Mouse (Mus musculus) skeletal muscle tissue, adult 2 months (tissue): Measurements from ENCODE around the gene Zfp414.

Experiments used
- DNase-seq: peaks from one replicate; pipeline ENCODE4 v3.0.0-alpha.2; 2012; ENCODE audit warnings: low read depth, low spot score

Gene Zfp414

GRCm38 (mm10) chr17:33649781-33650475, 21.0 kb downstream of the Zfp414 start:
- DNase-seq, result no peak

GRCm38 (mm10) chr17:33666813-33667212, 37.9 kb downstream of the Zfp414 start:
- DNase-seq, result no peak

DNA sequence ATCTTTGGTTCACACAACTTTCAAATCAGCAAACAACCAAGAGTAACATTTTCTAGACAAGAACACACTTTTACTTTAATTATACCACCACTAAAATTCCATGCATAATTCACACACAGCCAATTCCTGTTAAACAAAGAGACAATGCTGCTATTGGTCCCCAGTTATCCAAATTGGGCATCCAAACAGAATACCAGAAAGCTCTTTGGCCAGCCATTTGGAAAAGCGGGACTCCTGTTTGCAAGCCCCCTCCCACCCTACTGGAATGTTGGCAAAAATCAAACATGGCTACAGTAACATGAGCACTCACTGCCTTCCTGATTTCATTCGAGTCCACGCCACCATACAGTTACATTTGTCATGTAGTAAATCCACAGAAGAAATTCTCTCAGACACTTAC, 40.8 kb downstream of the Zfp414 start:
- no peak for DNase-seq

DNA sequence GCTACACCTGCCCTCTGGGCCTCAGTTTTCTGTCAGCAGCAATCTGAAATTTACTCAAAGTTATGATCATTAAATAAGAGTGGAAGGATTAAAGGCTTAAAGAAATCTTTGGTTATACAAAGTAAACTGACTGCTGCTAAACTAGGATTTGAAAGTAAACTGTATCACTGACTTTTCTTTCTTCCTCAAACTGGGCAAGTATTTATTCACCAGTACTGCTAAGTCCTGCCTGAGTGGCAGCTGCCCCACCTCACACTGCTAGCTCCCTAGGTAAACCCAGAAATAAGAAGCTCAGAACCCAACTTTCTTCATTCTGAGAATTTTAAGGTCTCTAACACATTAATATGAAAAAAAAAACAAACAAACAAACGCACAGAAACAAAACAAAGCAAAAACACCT, 44.9 kb downstream of the Zfp414 start:
- DNase-seq, result no peak

- peak; percentile 38 for DNase-seq
Observed at GRCm38 (mm10) chr17:33675452-33675851, 46.6 kb downstream of the Zfp414 start.

- DNase-seq, result no peak
Observed at GRCm38 (mm10) chr17:33676086-33676485, 47.2 kb downstream of the Zfp414 start.

DNA sequence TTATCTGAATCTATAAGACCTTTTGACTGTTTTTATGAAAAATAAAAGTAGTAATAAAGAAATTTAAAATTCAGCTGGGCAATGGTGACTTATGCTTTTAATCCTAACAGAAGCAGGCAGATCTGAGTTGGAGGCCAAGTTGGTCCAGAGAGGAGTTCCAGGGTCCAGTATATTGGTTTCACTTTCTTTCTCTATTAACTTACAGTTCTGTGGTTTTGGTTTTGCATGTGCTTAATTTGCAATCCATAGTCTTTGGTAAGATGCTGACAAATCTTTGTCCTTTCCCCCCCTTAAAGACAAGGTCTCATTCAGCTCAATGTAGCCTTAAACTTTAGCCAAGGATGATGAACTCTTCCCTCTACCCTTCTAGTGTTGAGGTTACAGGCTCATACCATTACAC, 49.9 kb downstream of the Zfp414 start:
- DNase-seq, result no peak
